Mouse (Mus musculus): ENCODE measurements at regions not wholly inside any gene's neighbourhood (a gene's known extent, or its start where the extent isn't known, plus 50 kb on each side); places are given as distances from the start of the nearest gene placed in this dataset.

DNA sequence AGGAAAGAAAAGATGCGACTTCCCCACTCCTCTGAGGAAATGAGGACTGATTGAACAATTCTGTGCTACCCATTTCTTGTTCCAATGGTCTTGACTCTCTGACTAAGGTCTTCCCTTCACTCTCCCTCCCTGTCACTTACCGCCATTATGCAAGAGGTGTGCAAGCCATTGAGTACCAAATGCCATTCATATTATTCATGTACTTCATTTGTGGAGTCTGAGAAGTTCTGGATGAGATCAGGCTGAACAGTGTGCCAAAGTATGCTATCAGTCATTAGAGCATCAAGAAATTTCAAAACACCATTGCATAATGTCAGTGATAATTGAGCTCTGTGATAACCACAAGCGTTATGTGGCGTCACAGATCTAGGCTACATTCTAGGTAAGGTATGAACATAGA lies 229.1 kb upstream of the Marcks start:
- no peaks in the 10 kb centered on the region for H3K79me2 ChIP-seq (replicated peaks; ENCODE audit: control insufficient read depth, extremely low read depth, insufficient read depth, poor library complexity, severe bottlenecking)
- no peaks in the 10 kb centered on the region for H3K36me3 ChIP-seq (replicated peaks in 1 of 2; ENCODE audit: control insufficient read depth in 1 of 2, insufficient read depth in 1 of 2, low read length in 1 of 2)
- H3K4me1 ChIP-seq (ENCODE audit: control insufficient read depth in 1 of 2, insufficient read depth in 2 of 2): no peaks in the 10 kb centered on the region
- H3K27ac ChIP-seq (ENCODE audit: insufficient read depth, low read depth): no peak overlapping the region
- no peak for DNase-seq (ENCODE audit: extremely low read depth)
- in situ Hi-C loops (cut with MboI; ENCODE audit: low pct_ligation_motif_present, low pct_unique_long_range_greater_than_20kb, low sequenced_read_pairs): no loop called here
- dilution Hi-C loops (cut with MboI; ENCODE audit: extremely low pct_ligation_motif_present, extremely low pct_unique_long_range_greater_than_20kb, low sequenced_read_pairs): no loop called here
- no peak overlapping the region for H3K4me3 ChIP-seq (replicated peaks in 1 of 3; ENCODE audit: low read depth in 2 of 3, low read length in 2 of 3, poor library complexity in 1 of 3)
- no peak overlapping the region for H3K4me2 ChIP-seq (ENCODE audit: insufficient read depth, low read depth, poor library complexity, severe bottlenecking)
- no peaks in the 10 kb centered on the region for H3K9me3 ChIP-seq (replicated peaks; ENCODE audit: low read length)
- no peaks in the 10 kb centered on the region for H3K27me3 ChIP-seq (replicated peaks)
- H3K9ac ChIP-seq (ENCODE audit: insufficient read depth, low read depth): no peak overlapping the region
- TF ChIP-seq ZKSCAN1 (IDR thresholded peaks at IDR 0.05; ENCODE audit: borderline replicate concordance, low read depth, low read length) (no peak), E2F4 (IDR thresholded peaks at IDR 0.05; ENCODE audit: insufficient replicate concordance, low read depth, low read length) (no peak), MXI1 (IDR thresholded peaks at IDR 0.05; ENCODE audit: low read depth, low read length) (no peak), UBTF (IDR thresholded peaks at IDR 0.05; ENCODE audit: low read depth, low read length) (no peak), ZC3H11A (IDR thresholded peaks at IDR 0.05; ENCODE audit: low read depth, low read length) (no peak), ZMIZ1 (IDR thresholded peaks at IDR 0.05; ENCODE audit: low read depth, low read length) (no peak), EP300 (IDR thresholded peaks at IDR 0.05; ENCODE audit: low read length) (no peak), HCFC1 (IDR thresholded peaks at IDR 0.05; ENCODE audit: low read depth, low read length) (no peak), CHD2 (IDR thresholded peaks at IDR 0.05; ENCODE audit: low read length) (no peak), ETS1 (conservative IDR thresholded peaks at IDR 0.05; ENCODE audit: low read depth, low read length) (no peak), SIN3A (IDR thresholded peaks at IDR 0.05; ENCODE audit: low read length) (no peak)

DNA sequence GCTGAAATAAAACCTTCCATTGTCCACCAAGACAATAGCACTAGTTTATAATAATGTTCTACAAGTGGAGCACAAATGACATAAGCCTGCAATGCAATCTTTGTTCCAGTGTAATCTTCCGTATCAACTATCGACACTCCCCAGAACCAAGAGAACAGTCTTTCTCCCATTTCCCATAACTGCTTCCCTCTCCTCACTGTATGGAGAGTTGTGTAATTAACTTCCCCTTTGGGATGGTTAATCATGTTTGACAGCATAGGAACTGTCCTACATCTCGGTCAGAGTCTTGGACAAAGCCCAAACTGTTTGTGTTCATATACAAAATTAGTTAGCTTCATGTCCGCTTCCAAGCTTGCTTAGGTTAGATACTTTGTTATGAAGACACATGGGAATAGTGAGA lies 225.8 kb upstream of the Marcks start:
- H3K27me3 ChIP-seq (replicated peaks): no peaks in the 10 kb centered on the region
- no peak overlapping the region for H3K27ac ChIP-seq (ENCODE audit: insufficient read depth, low read depth)
- no peak overlapping the region for H3K9ac ChIP-seq (ENCODE audit: insufficient read depth, low read depth)
- no peaks in the 10 kb centered on the region for H3K36me3 ChIP-seq (replicated peaks in 1 of 2; ENCODE audit: control insufficient read depth in 1 of 2, insufficient read depth in 1 of 2, low read length in 1 of 2)
- H3K9me3 ChIP-seq (replicated peaks; ENCODE audit: low read length): no peaks in the 10 kb centered on the region
- H3K4me2 ChIP-seq (ENCODE audit: insufficient read depth, low read depth, poor library complexity, severe bottlenecking): no peak overlapping the region
- peaks cover 0 to under 1% of the 10 kb centered on the region in 2 experiments; a peak in 1 of 4 replicates for H3K4me1 ChIP-seq (ENCODE audit: control insufficient read depth in 1 of 2, insufficient read depth in 2 of 2)
- in situ Hi-C loops (cut with MboI; ENCODE audit: low pct_ligation_motif_present, low pct_unique_long_range_greater_than_20kb, low sequenced_read_pairs) (no loop called here), dilution Hi-C loops (cut with MboI; ENCODE audit: extremely low pct_ligation_motif_present, extremely low pct_unique_long_range_greater_than_20kb, low sequenced_read_pairs) (no loop called here)
- no peaks in the 10 kb centered on the region for H3K79me2 ChIP-seq (replicated peaks; ENCODE audit: control insufficient read depth, extremely low read depth, insufficient read depth, poor library complexity, severe bottlenecking)
- TF ChIP-seq ZMIZ1 (IDR thresholded peaks at IDR 0.05; ENCODE audit: low read depth, low read length) (no peak), JUND (conservative IDR thresholded peaks at IDR 0.05; ENCODE audit: low read depth, low read length) (no peak), EP300 (IDR thresholded peaks at IDR 0.05; ENCODE audit: low read length) (no peak), POLR2A (IDR thresholded peaks at IDR 0.05; ENCODE audit: low read depth, low read length) (no peak), MYC (IDR thresholded peaks at IDR 0.05; ENCODE audit: low read depth, low read length) (no peak), RAD21 (IDR thresholded peaks at IDR 0.05; ENCODE audit: low read depth, low read length) (no peak), ELF1 (IDR thresholded peaks at IDR 0.05; ENCODE audit: low read depth, low read length) (no peak), ZNF384 (IDR thresholded peaks at IDR 0.05; ENCODE audit: low read depth, low read length) (no peak)
- no peak overlapping the region for H3K4me3 ChIP-seq (replicated peaks in 1 of 3; ENCODE audit: low read depth in 2 of 3, low read length in 2 of 3, poor library complexity in 1 of 3)
- DNase-seq (ENCODE audit: extremely low read depth): no peak

Measured in CH12.LX (cell line).